Mouse (Mus musculus): ENCODE results near the gene Mum1. TPM values are rescaled to one million over a fixed set of nuclear protein-coding genes. Genes with fewer than 3 reads are reported as not detected.

Mum1 gene
- polyA plus RNA-seq, 1 experiment from 2014 or later = 128 TPM

GRCm38 (mm10) chr10:80271186-80271843 lies 45.1 kb downstream of the Mum1 start:
- WGBS = 88% methylated on average over 5 of the region's 5 CpGs
- Histone ChIP-seq H3K9me3 (replicated peaks) (no peaks in the 10 kb centered on the region), H3K36me3 (peaks cover 91% of the 10 kb centered on the region), H3K4me1 (peaks cover 42% of the 10 kb centered on the region), H3K4me3 (no peak overlapping the region), H3K27me3 (ENCODE audit: low read depth, poor library complexity, severe bottlenecking) (no peaks in the 10 kb centered on the region), H3K27ac (no peak overlapping the region)
- no peak for DNase-seq (ENCODE audit: low spot score)

DNA sequence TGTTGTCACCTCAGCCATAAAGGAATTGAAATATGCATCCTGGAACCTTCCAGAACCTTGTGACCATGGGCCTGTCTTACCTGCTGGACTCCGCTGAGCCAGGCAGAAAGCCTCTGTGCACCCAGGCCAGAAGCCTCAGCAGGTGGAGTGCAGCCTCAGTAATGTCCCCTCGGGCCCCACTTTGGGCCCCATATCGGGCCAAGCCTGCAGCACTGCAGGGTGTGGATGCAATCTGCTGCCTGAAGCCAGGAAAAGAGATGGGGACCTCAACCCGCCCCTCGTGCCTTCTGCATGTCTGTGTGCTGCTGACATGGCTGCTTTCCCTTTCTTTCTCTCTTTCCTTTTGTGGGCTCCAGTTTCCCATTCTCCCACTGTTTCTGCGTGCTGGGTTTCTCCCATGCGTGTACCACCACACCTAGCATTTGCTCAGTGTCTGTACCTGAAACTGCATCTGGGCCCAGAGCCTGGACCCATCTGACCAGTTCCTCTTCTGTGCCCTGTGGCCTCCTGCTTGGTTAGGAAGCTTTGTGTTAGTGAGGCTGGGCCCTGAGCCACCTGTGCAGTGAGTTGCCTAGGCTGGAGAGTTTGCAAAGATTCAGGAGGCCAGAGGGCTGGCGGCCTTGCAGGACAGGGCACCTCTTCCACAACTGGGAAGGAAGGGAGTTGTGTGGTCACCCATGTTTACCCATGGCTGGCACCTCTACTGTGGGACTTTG lies 45.8 kb downstream of the Mum1 start:
- H3K36me3 ChIP-seq = peaks cover 93% of the 10 kb centered on the region
- 95% methylated on average over 8 of the region's 8 CpGs for WGBS

DNA sequence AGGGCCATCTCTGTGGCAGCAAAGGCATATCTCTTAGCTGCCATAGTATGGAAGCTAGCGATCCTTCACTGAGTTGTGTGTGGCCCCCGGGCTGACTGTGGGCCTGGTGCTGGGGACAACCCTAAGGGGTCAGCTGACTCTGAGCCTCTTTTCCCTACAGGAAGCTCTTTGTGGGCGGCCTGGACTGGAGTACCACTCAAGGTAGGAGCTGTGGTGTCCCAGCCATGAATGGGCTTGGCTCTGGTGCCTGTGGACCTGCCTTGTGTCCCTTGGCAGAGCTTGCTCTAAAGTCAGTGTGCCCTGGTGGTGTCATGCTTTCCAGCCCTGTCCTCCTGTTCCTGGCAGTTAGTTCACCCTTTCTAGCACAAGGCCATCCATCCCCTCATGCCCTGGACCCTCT lies 47.6 kb downstream of the Mum1 start:
- Histone ChIP-seq H3K4me3 (peak overlapping the region; percentile 2; the same call in 1 of the 2 replicates), H3K27me3 (ENCODE audit: low read depth, poor library complexity, severe bottlenecking) (no peaks in the 10 kb centered on the region), H3K9me3 (replicated peaks) (no peaks in the 10 kb centered on the region), H3K36me3 (peaks cover 94% of the 10 kb centered on the region), H3K4me1 (peaks cover 20% of the 10 kb centered on the region), H3K27ac (no peak overlapping the region)
- DNase-seq (ENCODE audit: low spot score) = no peak
- WGBS = 87% methylated on average over 3 of the region's 3 CpGs

More for the DNA sequence above, 45.8 kb downstream of the Mum1 start:
- peaks cover 35% of the 10 kb centered on the region for H3K4me1 ChIP-seq
- no peaks in the 10 kb centered on the region for H3K9me3 ChIP-seq (replicated peaks)
- H3K4me3 ChIP-seq = no peak overlapping the region
- no peak overlapping the region for H3K27ac ChIP-seq
- no peak for DNase-seq (ENCODE audit: low spot score)
- H3K27me3 ChIP-seq (ENCODE audit: low read depth, poor library complexity, severe bottlenecking) = no peaks in the 10 kb centered on the region

DNA sequence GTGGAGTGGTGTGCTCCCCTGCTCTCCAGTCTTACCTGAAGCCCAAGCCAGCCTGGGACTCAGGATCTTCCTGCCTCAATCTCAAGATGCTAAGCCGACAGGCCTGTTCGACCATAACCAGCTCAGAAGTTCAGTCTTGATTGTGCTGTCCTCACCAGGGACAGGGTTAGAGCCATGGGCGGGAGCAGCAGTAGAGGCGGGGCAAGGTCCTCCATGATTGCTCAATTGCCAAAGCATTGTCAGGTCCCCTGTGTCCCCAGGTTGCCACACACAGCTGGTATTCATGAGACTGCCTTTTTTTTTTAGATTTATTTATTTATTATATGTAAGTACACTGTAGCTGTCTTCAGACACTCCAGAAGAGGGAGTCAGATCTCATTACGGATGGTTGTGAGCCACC lies 50.0 kb downstream of the Mum1 start:
- Histone ChIP-seq H3K9me3 (replicated peaks) (no peaks in the 10 kb centered on the region), H3K4me1 (0 out of 2 replicates have a peak, but pooled peaks cover 14% of the 10 kb centered on the region), H3K27me3 (ENCODE audit: low read depth, poor library complexity, severe bottlenecking) (no peaks in the 10 kb centered on the region), H3K27ac (no peak overlapping the region), H3K4me3 (no peak overlapping the region), H3K36me3 (peaks cover 94% of the 10 kb centered on the region)
- DNase-seq (ENCODE audit: low spot score) = no peak
- 91% methylated on average over 5 of the region's 5 CpGs for WGBS

GRCm38 (mm10) chr10:80278390-80278789 lies 52.2 kb downstream of the Mum1 start:
- Histone ChIP-seq H3K4me3 (no peak overlapping the region), H3K9me3 (replicated peaks) (no peaks in the 10 kb centered on the region), H3K27ac (no peak overlapping the region), H3K36me3 (peaks cover 99% of the 10 kb centered on the region), H3K4me1 (0 out of 2 replicates have a peak, but pooled peaks cover 15% of the 10 kb centered on the region), H3K27me3 (ENCODE audit: low read depth, poor library complexity, severe bottlenecking) (no peaks in the 10 kb centered on the region)
- WGBS = 97% methylated on average over 9 of the region's 9 CpGs
- no peak for DNase-seq (ENCODE audit: low spot score)

GRCm38 (mm10) chr10:80279273-80279672 lies 53.0 kb downstream of the Mum1 start:
- Histone ChIP-seq H3K27ac (no peak overlapping the region; the same call in 1 of the 2 replicates), H3K4me3 (peak overlapping the region; percentile 8; the same call in 1 of the 2 replicates), H3K36me3 (peaks cover 99% of the 10 kb centered on the region), H3K4me1 (0 out of 2 replicates have a peak, but pooled peaks cover 7% of the 10 kb centered on the region), H3K9me3 (replicated peaks) (no peaks in the 10 kb centered on the region), H3K27me3 (ENCODE audit: low read depth, poor library complexity, severe bottlenecking) (no peaks in the 10 kb centered on the region)
- DNase-seq (ENCODE audit: low spot score) = no peak
- 94% methylated on average over 12 of the region's 12 CpGs for WGBS

DNA sequence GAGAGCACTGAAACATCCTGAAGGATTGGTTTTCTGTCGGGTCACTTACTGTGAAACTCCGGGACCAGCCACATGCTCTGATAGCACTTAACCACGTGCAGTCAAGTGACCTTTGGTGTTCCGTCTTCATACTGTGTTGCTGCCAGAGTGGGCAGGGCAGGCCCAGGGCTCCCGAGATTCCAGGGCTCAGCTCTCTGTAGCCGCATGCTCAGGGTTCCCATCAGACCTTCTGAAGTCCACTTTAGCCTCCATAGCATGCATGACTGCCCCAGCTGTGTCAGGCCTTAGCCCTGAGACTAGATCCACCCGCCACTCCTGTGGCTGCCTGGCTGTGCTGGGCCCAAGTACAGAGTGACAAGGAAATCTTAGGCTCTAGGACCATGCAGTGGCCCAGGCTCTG lies 55.1 kb downstream of the Mum1 start:
- WGBS = 87% methylated on average over 7 of the region's 7 CpGs
- 0 out of 2 replicates have a peak overlapping the region, but pooled peaks have one; percentile 1 for H3K4me3 ChIP-seq
- H3K36me3 ChIP-seq = peaks cover 99% of the 10 kb centered on the region
- H3K27ac ChIP-seq = 0 out of 2 replicates have a peak overlapping the region, but pooled peaks have one; percentile 15
- no peaks in the 10 kb centered on the region for H3K27me3 ChIP-seq (ENCODE audit: low read depth, poor library complexity, severe bottlenecking)
- peaks cover 12% of the 10 kb centered on the region; the same call in 1 of the 2 replicates for H3K4me1 ChIP-seq
- H3K9me3 ChIP-seq (replicated peaks) = no peaks in the 10 kb centered on the region
- no peak for DNase-seq (ENCODE audit: low spot score)

- Histone ChIP-seq H3K9me3 (replicated peaks) (no peaks in the 10 kb centered on the region), H3K27me3 (ENCODE audit: low read depth, poor library complexity, severe bottlenecking) (no peaks in the 10 kb centered on the region), H3K4me1 (peaks cover 12% of the 10 kb centered on the region; the same call in 1 of the 2 replicates), H3K4me3 (no peak overlapping the region), H3K36me3 (peaks cover 99% of the 10 kb centered on the region), H3K27ac (0 out of 2 replicates have a peak overlapping the region, but pooled peaks have one; percentile 15)
- DNase-seq (ENCODE audit: low spot score) = no peak
- WGBS = 87% methylated on average over 8 of the region's 8 CpGs
Observed at GRCm38 (mm10) chr10:80281921-80282371, 55.7 kb downstream of the Mum1 start.

DNA sequence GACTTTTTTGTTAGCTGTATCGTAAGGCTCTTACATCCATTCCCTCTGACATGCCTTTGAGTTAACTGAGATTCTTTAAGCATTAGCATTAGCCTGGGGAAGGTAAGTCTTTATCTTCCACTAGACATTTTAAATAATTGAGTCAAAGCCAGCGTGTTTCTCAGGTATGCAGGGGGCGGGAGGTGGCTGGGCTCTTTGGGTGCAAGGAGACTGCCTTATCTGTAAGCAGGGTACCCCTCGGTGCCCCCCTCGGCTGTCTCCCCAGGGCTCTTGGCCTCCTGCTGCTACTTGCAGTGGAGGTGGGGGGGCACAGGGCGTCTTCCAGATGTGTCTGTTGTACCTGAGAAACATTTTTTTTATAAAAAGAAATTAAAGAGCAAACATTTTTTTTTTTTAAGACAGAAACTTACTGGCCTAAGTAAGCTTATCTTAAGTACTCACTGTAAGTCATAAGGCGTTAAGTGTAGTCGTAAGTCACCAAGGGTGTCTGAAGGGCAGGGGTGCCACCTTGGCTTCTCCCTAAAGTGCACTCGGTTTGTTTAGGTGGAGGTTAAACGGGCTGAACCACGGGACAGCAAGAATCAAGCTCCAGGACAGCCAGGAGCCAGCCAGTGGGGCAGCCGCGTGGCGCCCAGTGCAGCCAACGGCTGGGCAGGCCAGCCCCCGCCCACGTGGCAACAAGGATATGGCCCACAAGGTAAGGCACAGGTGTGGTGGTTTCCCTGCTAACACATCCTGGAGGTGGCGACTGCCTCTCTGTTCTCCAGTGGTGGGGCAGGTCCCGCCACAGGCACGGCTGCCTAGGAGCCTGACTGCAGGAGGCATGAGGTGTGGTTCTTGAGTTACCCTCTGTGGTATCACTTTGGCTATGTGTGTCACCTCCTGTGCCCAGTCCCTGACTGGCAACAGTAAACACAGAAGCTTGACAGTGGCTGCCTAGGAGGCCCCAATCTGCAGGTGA lies 56.5 kb downstream of the Mum1 start:
- Histone ChIP-seq H3K27ac (no peak overlapping the region), H3K27me3 (ENCODE audit: low read depth, poor library complexity, severe bottlenecking) (no peaks in the 10 kb centered on the region), H3K4me3 (no peak overlapping the region), H3K9me3 (replicated peaks) (no peaks in the 10 kb centered on the region), H3K36me3 (peaks cover 99% of the 10 kb centered on the region), H3K4me1 (peaks cover 14% of the 10 kb centered on the region; the same call in 1 of the 2 replicates)
- 91% methylated on average over 20 of the region's 20 CpGs for WGBS
- no peak for DNase-seq (ENCODE audit: low spot score)

- peaks cover 91% of the 10 kb centered on the region for H3K36me3 ChIP-seq
- H3K4me1 ChIP-seq = peaks cover 14% of the 10 kb centered on the region; the same call in 1 of the 2 replicates
Observed at GRCm38 (mm10) chr10:80285222-80286070, 59.2 kb downstream of the Mum1 start.

GRCm38 (mm10) chr10:80288097-80288496 lies 61.9 kb downstream of the Mum1 start:
- Histone ChIP-seq H3K9me3 (replicated peaks) (no peaks in the 10 kb centered on the region), H3K36me3 (peaks cover 65% of the 10 kb centered on the region), H3K27ac (no peak overlapping the region), H3K4me3 (no peak overlapping the region), H3K4me1 (peaks cover 14% of the 10 kb centered on the region; the same call in 1 of the 2 replicates), H3K27me3 (ENCODE audit: low read depth, poor library complexity, severe bottlenecking) (no peaks in the 10 kb centered on the region)
- DNase-seq (ENCODE audit: low spot score) = no peak
- WGBS = 95% methylated on average over 12 of the region's 12 CpGs

More at GRCm38 (mm10) chr10:80285222-80286070, 59.2 kb downstream of the Mum1 start:
- 75% methylated on average over 9 of the region's 15 CpGs for WGBS
- H3K27ac ChIP-seq = 0 out of 2 replicates have a peak overlapping the region, but pooled peaks have one; percentile 14
- H3K27me3 ChIP-seq (ENCODE audit: low read depth, poor library complexity, severe bottlenecking) = no peaks in the 10 kb centered on the region
- H3K4me3 ChIP-seq = no peak overlapping the region
- H3K9me3 ChIP-seq (replicated peaks) = no peaks in the 10 kb centered on the region
- DNase-seq (ENCODE audit: low spot score) = no peak

All from limb, embryonic 10.5 days (tissue).